Mouse (Mus musculus): ENCODE results near the gene Tbx5. TPM values are rescaled to one million over a fixed set of nuclear protein-coding genes. Genes with fewer than 3 reads are reported as not detected.

Tbx5 gene
- polyA plus RNA-seq, 1 experiment from 2014 or later, result 0.05 TPM

GRCm38 (mm10) chr5:119844994-119845393 is 12.5 kb downstream of the Tbx5 start:
- Histone ChIP-seq H3K9ac (no peak overlapping the region), H3K27ac (replicated peaks) (no peak overlapping the region), H3K4me2 (no peak overlapping the region), H3K27me3 (peaks cover 80% of the 10 kb centered on the region), H3K4me1 (replicated peaks) (no peaks in the 10 kb centered on the region), H3K4me3 (replicated peaks) (no peak overlapping the region), H3K9me3 (replicated peaks) (no peaks in the 10 kb centered on the region), H3K36me3 (replicated peaks) (no peaks in the 10 kb centered on the region)
- no peak for ATAC-seq (ENCODE audit: insufficient read depth)
- WGBS (ENCODE audit: insufficient replicate concordance), result 1% methylated on average over 21 of the region's 21 CpGs

GRCm38 (mm10) chr5:119857052-119857451 is 24.6 kb downstream of the Tbx5 start:
- no peak for ATAC-seq (ENCODE audit: insufficient read depth)
- Histone ChIP-seq H3K27me3 (peaks cover 15% of the 10 kb centered on the region), H3K36me3 (replicated peaks) (no peaks in the 10 kb centered on the region), H3K9ac (no peak overlapping the region), H3K9me3 (replicated peaks) (no peaks in the 10 kb centered on the region), H3K4me1 (replicated peaks) (no peaks in the 10 kb centered on the region), H3K4me2 (no peak overlapping the region), H3K27ac (replicated peaks) (no peak overlapping the region), H3K4me3 (replicated peaks) (no peak overlapping the region)
- WGBS (ENCODE audit: insufficient replicate concordance), result 21% methylated on average over 4 of the region's 4 CpGs

- Histone ChIP-seq H3K4me3 (replicated peaks) (no peak overlapping the region), H3K9ac (no peak overlapping the region), H3K9me3 (replicated peaks) (no peaks in the 10 kb centered on the region), H3K36me3 (replicated peaks) (no peaks in the 10 kb centered on the region), H3K27ac (replicated peaks) (no peak overlapping the region), H3K27me3 (peaks cover 10% of the 10 kb centered on the region; the same call in 1 of the 2 replicates), H3K4me1 (replicated peaks) (no peaks in the 10 kb centered on the region), H3K4me2 (no peak overlapping the region)
- no peak for ATAC-seq (ENCODE audit: insufficient read depth)
- 54% methylated on average over 5 of the region's 5 CpGs for WGBS (ENCODE audit: insufficient replicate concordance)
Observed at GRCm38 (mm10) chr5:119861301-119861700, 28.8 kb downstream of the Tbx5 start.

GRCm38 (mm10) chr5:119862431-119862830 is 30.0 kb downstream of the Tbx5 start:
- Histone ChIP-seq H3K4me2 (no peak overlapping the region), H3K4me1 (replicated peaks) (no peaks in the 10 kb centered on the region), H3K9me3 (replicated peaks) (no peaks in the 10 kb centered on the region), H3K4me3 (replicated peaks) (no peak overlapping the region), H3K27me3 (peaks cover 18% of the 10 kb centered on the region), H3K36me3 (replicated peaks) (no peaks in the 10 kb centered on the region), H3K27ac (replicated peaks) (no peak overlapping the region), H3K9ac (no peak overlapping the region)
- no peak for ATAC-seq (ENCODE audit: insufficient read depth)
- WGBS (ENCODE audit: insufficient replicate concordance), result 48% methylated on average over 5 of the region's 5 CpGs

GRCm38 (mm10) chr5:119866277-119867235 is 34.1 kb downstream of the Tbx5 start:
- Histone ChIP-seq H3K4me1 (replicated peaks) (no peaks in the 10 kb centered on the region), H3K9ac (no peak overlapping the region), H3K9me3 (replicated peaks) (no peaks in the 10 kb centered on the region), H3K27ac (replicated peaks) (no peak overlapping the region), H3K4me3 (replicated peaks) (no peak overlapping the region), H3K4me2 (no peak overlapping the region), H3K27me3 (peaks cover 23% of the 10 kb centered on the region), H3K36me3 (replicated peaks) (no peaks in the 10 kb centered on the region)
- WGBS (ENCODE audit: insufficient replicate concordance), result 24% methylated on average over 31 of the region's 31 CpGs
- ATAC-seq (ENCODE audit: insufficient read depth), result no peak

GRCm38 (mm10) chr5:119867986-119868385 is 35.5 kb downstream of the Tbx5 start:
- no peaks in the 10 kb centered on the region for H3K36me3 ChIP-seq (replicated peaks)

GRCm38 (mm10) chr5:119875421-119875820 is 43.0 kb downstream of the Tbx5 start:
- Histone ChIP-seq H3K9ac (no peak overlapping the region), H3K4me3 (replicated peaks) (no peak overlapping the region), H3K27ac (replicated peaks) (no peak overlapping the region), H3K4me2 (no peak overlapping the region), H3K27me3 (no peaks in the 10 kb centered on the region), H3K9me3 (replicated peaks) (no peaks in the 10 kb centered on the region), H3K36me3 (replicated peaks) (no peaks in the 10 kb centered on the region), H3K4me1 (replicated peaks) (no peaks in the 10 kb centered on the region)
- 2% methylated on average over 2 of the region's 2 CpGs for WGBS (ENCODE audit: insufficient replicate concordance)
- peak; percentile 37; the same call in 1 of the 2 replicates for ATAC-seq (ENCODE audit: insufficient read depth)

More at GRCm38 (mm10) chr5:119867986-119868385, 35.5 kb downstream of the Tbx5 start:
- H3K4me2 ChIP-seq, result no peak overlapping the region
- no peaks in the 10 kb centered on the region for H3K9me3 ChIP-seq (replicated peaks)
- H3K4me1 ChIP-seq (replicated peaks), result no peaks in the 10 kb centered on the region
- H3K27me3 ChIP-seq, result peaks cover 23% of the 10 kb centered on the region
- 73% methylated on average over 6 of the region's 6 CpGs for WGBS (ENCODE audit: insufficient replicate concordance)
- no peak for ATAC-seq (ENCODE audit: insufficient read depth)
- no peak overlapping the region for H3K4me3 ChIP-seq (replicated peaks)
- no peak overlapping the region for H3K9ac ChIP-seq
- no peak overlapping the region for H3K27ac ChIP-seq (replicated peaks)

- no peaks in the 10 kb centered on the region for H3K27me3 ChIP-seq
- no peak overlapping the region for H3K9ac ChIP-seq
- ATAC-seq (ENCODE audit: insufficient read depth), result no peak
- no peaks in the 10 kb centered on the region for H3K36me3 ChIP-seq (replicated peaks)
- no peaks in the 10 kb centered on the region for H3K4me1 ChIP-seq (replicated peaks)
- no peak overlapping the region for H3K4me3 ChIP-seq (replicated peaks)
- no peaks in the 10 kb centered on the region for H3K9me3 ChIP-seq (replicated peaks)
- 46% methylated on average over 6 of the region's 6 CpGs for WGBS (ENCODE audit: insufficient replicate concordance)
- no peak overlapping the region for H3K27ac ChIP-seq (replicated peaks)
- H3K4me2 ChIP-seq, result no peak overlapping the region
Observed at GRCm38 (mm10) chr5:119877185-119877584, 44.7 kb downstream of the Tbx5 start.

- WGBS (ENCODE audit: insufficient replicate concordance), result 31% methylated on average over 7 of the region's 8 CpGs
- H3K9me3 ChIP-seq (replicated peaks), result no peaks in the 10 kb centered on the region
- H3K36me3 ChIP-seq (replicated peaks), result no peaks in the 10 kb centered on the region
- no peak overlapping the region for H3K9ac ChIP-seq
- H3K4me1 ChIP-seq (replicated peaks), result no peaks in the 10 kb centered on the region
- no peak overlapping the region for H3K4me2 ChIP-seq
- H3K4me3 ChIP-seq (replicated peaks), result no peak overlapping the region
- no peaks in the 10 kb centered on the region for H3K27me3 ChIP-seq
- no peak overlapping the region for H3K27ac ChIP-seq (replicated peaks)
- no peak for ATAC-seq (ENCODE audit: insufficient read depth)
Observed at GRCm38 (mm10) chr5:119885595-119885994, 53.1 kb downstream of the Tbx5 start.

GRCm38 (mm10) chr5:119887381-119887780 is 54.9 kb downstream of the Tbx5 start:
- Histone ChIP-seq H3K4me1 (replicated peaks) (no peaks in the 10 kb centered on the region), H3K4me2 (no peak overlapping the region), H3K27ac (replicated peaks) (no peak overlapping the region), H3K9ac (no peak overlapping the region), H3K36me3 (replicated peaks) (no peaks in the 10 kb centered on the region), H3K4me3 (replicated peaks) (no peak overlapping the region), H3K9me3 (replicated peaks) (no peaks in the 10 kb centered on the region), H3K27me3 (no peaks in the 10 kb centered on the region)
- 51% methylated on average over 8 of the region's 8 CpGs for WGBS (ENCODE audit: insufficient replicate concordance)
- ATAC-seq (ENCODE audit: insufficient read depth), result no peak

- Histone ChIP-seq H3K4me1 (replicated peaks) (no peaks in the 10 kb centered on the region), H3K9me3 (replicated peaks) (no peaks in the 10 kb centered on the region), H3K27ac (replicated peaks) (no peak overlapping the region), H3K27me3 (no peaks in the 10 kb centered on the region), H3K4me2 (no peak overlapping the region), H3K36me3 (replicated peaks) (no peaks in the 10 kb centered on the region), H3K4me3 (replicated peaks) (no peak overlapping the region), H3K9ac (no peak overlapping the region)
- ATAC-seq (ENCODE audit: insufficient read depth), result no peak
- WGBS (ENCODE audit: insufficient replicate concordance), result 40% methylated on average over 5 of the region's 5 CpGs
Observed at GRCm38 (mm10) chr5:119891960-119892359, 59.5 kb downstream of the Tbx5 start.
